Mouse (Mus musculus) G1E (cell line): ENCODE measurements at regions not wholly inside any gene's neighbourhood (a gene's known extent, or its start where the extent isn't known, plus 50 kb on each side); places are given as distances from the start of the nearest gene placed in this dataset.

Source experiments
- CTCF ChIP-seq: IDR thresholded peaks from 2 replicates; pipeline ENCODE4 v1.5.1; 2012; ENCODE audit warnings: low read depth, low read length, inconsistent platforms, mixed read lengths
- GATA1 ChIP-seq: IDR thresholded peaks from 2 replicates; pipeline ENCODE4 v1.6.1; 2012; ENCODE audit warnings: borderline replicate concordance, low read length, inconsistent platforms, mixed read lengths
- TAL1 ChIP-seq: conservative IDR thresholded peaks from 2 replicates; pipeline ENCODE4 v1.6.1; 2012; ENCODE audit warnings: low read depth, low read length, inconsistent platforms, mixed read lengths

DNA sequence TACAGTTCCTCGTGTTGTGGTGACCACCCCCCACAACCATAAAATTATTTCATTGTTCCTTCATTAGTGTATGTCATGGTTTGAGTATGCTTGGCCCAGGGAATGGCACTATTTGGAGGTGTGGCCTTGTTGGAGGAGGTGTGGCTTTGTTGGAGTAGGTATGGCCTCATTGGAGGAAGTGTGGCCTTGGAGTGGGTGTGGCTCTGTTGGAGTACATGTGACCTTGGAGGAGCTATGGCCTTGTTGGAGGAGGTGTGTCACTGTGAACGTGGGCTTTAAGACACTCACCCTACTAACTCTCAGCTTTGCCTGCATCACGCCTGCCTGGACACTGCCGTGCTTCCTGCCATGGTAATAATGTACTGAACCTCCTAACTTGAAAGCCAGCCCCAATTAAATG is 179.9 kb downstream of the Cryba4 start:
- TF ChIP-seq CTCF (no peak), TAL1 (no peak), GATA1 (no peak)
